Mouse (Mus musculus) heart, postnatal 0 days (tissue): ENCODE data around the gene Spata20.

ENCODE experiments used
- CTCF ChIP-seq: IDR thresholded peaks from 2 replicates; pipeline ENCODE4 v1.5.1; 2016; ENCODE audit warnings: antibody characterized with exemption, control low read depth, low read depth
- EP300 ChIP-seq: IDR thresholded peaks from 2 replicates; pipeline ENCODE4 v1.6.1; 2016; ENCODE audit warnings: antibody characterized with exemption, low read depth

DNA sequence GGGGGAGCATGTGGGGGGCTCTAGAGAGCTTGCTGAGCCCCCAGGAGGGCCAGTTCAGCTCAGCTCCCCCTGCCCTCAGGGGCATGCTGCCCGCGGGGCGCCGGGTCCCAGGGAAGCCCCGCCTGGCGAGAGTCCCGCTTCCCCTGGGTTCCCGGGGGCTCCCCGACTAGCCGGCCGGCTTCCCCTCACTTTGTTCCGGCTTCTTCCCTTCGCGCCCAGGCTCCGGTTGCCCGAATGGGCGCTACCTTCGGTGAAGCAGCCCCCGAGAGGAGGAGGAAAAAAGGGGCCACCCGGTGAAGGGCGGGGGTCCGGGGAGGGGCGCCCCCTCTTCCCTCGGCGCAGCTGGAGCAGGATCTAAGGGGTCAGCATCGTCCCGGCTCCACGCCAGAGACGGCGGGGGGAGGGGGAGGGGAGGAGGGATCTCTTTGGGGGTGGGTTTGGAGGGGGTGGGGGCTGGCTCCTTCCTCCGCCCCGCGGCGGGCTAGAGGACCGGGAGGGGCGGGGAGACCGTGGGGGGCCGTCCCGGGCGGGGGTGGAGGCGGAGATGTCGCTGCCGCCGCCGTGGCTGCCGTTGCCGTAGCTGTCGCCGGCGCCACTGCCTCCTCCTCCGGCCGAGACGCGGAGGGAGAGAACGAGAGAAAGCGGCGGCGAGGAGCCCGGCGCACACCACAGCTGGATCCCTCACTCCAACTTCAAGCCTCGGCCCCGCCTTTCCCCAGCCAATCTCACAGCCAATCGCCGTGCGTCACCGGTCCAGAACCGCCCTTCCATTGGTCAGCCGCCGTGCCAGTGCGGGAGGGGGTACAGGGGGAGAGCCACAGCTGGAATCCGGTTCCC is 12.1 kb downstream of the Spata20 start, which contains the start of gene Cacna1g:
- TF ChIP-seq CTCF (no peak), EP300 (no peak)
